Mouse (Mus musculus) layer of hippocampus, adult 9-10 months (tissue): ENCODE results near the gene Gm7970.
"Not testable (repeated sequence)": the region's sequence is repeated elsewhere in the genome, so short reads cannot be mapped to it uniquely, and the experiment has no call there.

Source experiments
- DNase-seq: peaks from one replicate; pipeline ENCODE4 v3.0.0; 2022; ENCODE audit warnings: low spot score

Gm7970 gene

GRCm38 (mm10) chr14:41555483-41555882 lies at the start of gene Gm7970:
Gene Gm7970, minus strand, starts transcription at chr14:41555583.
- DNase-seq: not testable (repeated sequence)

GRCm38 (mm10) chr14:41600935-41601334 lies 45.6 kb upstream of the Gm7970 start:
- not testable (repeated sequence) for DNase-seq

GRCm38 (mm10) chr14:41586346-41586745 lies 31.0 kb upstream of the Gm7970 start:
- DNase-seq: not testable (repeated sequence)

- not testable (repeated sequence) for DNase-seq
Observed at GRCm38 (mm10) chr14:41572911-41573310, 17.5 kb upstream of the Gm7970 start, which contains the start of gene 1700049E17Rik2. Gene 1700049E17Rik2, plus strand, starts transcription at chr14:41573211.

- not testable (repeated sequence) for DNase-seq
Observed at GRCm38 (mm10) chr14:41524695-41525094, 30.7 kb downstream of the Gm7970 start.

GRCm38 (mm10) chr14:41520683-41521082 lies 34.7 kb downstream of the Gm7970 start:
- DNase-seq: not testable (repeated sequence)
